Mouse (Mus musculus) natural killer cell, adult 2 months (primary cell): ENCODE data around the gene Ooep.
"Not testable (repeated sequence)": the region's sequence is repeated elsewhere in the genome, so short reads cannot be mapped to it uniquely, and the experiment has no call there.

Experiments
- DNase-seq, 2 experiments: peaks; one replicate each; pipeline ENCODE4 v3.0.0; 2022; ENCODE audit warnings: low spot score in 2 of 2

The Ooep gene

DNA sequence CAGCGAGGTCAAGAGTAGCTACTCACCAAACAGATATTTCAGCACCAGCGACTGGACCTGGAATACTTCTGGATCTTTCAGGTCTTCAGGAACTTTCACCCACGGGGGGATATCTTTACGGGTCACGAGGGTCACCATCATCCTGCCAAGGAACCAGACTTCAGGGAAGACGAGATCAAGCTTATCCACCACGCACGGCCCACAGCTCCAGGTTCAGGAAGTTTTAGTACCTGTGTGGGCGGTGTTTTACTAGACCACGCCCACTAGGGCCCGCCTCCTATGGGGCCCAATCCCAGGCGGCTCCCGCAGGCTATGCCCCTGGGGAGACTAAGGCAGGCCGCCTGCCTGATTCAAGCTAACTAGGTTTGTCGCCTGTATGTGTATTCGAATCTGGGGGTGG, 10.6 kb downstream of the Ooep start, which contains the start of gene Dppa5a:
Gene Dppa5a (minus strand): TSS at position 219 of the 400 bp plus-strand sequence.
- not testable (repeated sequence) for DNase-seq

DNA sequence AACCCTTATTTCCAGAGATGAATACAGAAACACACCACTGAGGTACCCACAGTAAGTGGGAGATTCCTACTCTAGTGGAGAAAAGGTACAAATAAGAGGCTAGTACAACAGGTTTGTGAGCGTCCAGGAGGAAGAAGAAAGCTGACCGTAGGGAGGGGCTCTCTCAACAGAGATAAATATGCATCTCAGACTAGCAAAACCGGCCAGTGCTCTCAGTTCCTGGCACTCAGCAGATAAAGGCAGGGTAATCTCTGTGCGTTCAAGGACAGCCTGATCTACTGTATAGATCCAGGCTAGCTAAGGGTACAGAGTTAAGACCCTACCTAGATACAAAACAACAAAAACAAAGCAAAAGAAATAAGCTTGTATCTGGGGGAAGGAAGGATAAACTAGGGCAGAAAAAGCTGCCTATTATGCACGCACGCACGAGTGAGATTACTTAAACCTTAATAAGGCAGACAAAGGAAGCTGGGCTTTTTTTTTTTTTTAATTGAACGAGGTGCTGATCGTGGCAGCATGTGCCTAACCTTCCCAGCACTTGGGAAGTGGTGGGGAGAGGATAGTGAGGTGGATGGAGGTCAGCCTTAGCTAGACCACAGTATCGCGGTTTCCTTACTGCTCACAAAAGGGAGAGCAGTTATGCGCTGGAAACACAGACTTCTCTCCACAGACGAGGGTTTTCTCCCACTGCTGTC, 12.5 kb downstream of the Ooep start:
- no peak for DNase-seq

DNA sequence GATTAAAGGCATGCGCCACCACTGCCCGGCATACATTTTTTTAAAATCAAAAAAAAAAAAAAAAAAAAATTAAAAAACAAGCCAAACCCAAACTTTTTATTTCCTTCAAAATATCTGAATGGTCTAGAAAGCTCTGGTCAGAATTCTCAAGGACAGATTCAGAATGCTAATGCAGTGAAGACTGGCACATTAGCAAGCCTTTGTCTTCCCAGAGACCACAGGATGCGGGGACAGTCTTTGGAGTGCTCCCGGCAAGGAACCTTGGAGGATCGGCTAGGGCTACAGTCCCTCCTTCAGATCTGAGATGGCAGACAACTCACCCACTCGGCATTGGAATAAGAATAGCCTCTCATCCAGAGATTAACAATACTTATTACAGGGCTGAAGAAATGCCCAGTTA, 13.8 kb downstream of the Ooep start:
- no peak for DNase-seq

DNA sequence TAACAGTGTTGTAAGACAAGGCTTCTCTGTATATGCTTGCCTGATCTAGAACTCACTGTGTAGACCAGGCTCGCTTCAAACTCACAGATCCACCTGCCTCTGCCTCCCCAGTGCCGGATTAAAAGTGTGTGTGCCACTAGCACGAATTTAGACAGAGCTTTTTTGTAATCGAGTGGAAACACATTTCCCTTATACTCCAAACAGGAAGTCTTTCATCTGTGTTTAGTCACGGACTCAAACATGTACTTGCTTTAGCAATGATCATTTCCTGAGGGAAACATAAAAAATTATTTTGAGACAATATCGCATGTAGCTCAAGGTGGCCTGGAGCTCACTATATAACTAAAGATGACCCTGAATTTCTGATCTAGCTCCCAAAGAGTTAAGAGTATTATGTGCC, 15.2 kb downstream of the Ooep start:
- no peak for DNase-seq

DNA sequence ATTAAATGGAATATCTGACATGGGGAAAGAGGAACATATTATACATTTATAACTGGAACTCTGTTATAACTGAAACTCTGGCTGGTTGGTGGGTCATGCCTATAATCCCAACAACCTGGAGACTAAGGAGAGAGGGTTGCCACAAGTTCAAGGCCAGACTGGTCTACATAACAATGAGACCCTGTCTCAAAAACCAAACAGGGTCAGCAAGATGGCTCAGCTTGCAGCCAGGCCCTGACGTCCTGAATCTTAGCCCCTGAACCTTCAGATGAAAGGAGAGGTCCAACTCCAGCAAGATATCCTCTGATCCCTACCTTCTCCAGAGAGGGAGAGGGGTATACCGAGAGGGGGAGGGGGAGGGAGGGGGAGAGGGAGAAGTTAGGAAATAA, 18.0 kb downstream of the Ooep start:
- no peak for DNase-seq

DNA sequence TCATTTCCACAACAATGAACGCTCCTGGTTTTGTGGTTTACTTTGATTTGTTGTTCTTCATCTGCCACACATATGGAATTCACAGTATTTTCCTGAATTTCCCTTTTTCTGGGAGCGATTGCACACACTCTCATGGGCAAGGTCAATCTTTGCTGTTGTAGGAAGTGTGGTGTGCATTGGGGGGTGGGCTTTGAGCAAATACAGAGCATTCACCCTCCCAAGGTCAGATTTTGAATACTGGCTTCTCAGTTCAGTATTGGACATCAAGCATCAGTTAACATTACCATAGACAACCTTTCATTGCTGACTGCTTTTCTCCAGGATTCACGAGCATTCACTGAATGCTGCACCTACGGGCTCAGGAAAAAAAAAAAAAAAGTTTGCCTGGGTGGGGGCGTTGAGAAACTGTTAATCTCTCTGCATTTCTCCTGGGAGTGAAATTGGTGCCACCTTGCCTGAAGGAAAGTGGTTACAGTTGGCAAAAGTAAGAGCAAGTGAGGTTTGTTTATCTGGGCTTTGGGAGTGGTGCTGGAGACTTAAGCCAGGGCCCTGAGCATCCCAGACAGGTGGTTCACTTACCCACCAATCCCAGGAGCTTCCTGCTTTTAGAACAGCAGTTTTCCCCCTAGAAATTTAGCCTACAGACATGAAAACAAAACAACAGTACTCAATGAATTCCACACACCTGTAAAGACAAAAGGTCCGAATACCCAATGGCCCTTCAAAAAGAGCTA, 18.6 kb downstream of the Ooep start:
- DNase-seq = no peak

DNA sequence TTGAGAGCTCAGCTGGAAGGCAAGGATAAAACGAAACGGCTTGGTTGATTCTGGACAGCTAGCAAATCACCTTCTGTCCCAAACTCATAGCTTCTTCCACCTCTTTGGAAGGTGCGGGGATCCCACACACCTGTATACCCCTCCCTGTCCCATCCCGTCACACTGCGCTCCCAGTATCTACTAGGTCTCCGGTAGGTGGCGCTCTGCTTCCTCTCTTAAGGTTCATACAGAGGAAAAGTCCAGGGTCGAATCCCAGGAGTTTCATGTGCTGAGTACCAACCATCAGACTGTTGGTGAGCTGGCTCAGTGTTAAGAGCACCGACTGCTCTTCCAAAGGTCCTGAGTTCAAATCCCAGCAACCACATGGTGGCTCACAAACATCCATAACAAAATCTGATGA, 20.5 kb downstream of the Ooep start:
- peak; percentile 21 to 40 for DNase-seq

DNA sequence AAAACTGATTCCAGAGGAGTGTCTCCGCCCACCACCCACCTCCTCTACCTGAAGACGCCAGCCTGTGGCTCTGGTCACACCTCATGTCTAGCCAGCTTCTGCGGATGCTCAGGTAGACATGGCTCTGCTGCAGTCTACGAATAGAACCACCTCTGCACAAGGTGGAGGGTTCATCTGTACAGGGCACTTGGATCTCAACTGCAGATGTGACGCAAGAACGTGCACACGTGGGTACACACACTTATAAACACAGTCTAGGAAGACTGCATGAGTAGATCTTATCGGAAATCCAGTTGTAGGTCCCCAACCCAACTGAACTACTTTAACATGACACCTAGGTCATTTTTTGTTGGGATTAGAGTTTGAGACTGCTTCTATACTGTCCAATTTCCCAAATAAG, 22.9 kb downstream of the Ooep start, which contains the start of gene Gsta2:
Gene Gsta2 (minus strand): TSS at position 178 of the 400 bp plus-strand sequence.
- DNase-seq = no peak

DNA sequence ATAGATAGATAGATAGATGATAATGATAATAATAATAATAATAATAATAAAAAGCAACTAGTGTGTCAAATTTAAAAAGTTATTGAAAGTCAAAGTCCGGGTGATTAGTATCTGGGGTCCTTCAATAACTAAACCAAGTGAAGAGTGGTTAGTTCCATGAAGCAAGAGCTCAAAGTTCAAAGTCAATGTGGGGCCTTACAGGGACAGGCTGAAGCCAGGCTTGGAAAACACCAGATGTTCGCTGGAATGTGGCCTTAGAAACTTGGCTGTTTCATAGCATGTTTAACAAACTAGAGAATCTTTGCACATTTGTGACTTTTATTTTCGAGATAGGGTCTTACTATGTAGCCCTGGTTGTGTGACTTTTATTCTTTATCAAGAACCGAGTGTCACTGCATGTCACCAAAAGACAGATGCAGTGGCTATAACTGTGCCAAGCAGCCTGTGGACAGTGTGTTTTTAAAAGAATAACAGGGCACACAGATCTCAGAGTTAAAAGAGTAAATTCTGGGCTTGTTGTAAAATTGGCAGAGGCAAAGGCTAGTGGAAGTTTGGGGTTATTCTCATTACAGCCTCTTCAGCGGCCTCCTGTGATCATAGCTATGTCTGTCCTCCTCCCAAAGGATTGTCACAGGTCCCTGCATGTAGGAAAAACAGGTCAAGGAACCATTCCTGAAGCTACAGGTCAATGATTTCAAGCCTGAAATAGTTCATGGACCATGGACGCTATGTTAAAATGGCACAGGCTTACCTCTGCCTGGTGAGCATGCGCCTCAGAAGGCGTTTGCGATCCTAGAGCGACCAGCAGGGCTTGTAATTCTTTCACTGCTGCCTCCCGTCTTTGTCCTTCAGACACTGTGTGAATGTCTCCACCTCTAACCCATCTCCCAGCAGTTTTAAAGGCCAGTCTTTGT, 23.6 kb downstream of the Ooep start:
- DNase-seq = no peak

DNA sequence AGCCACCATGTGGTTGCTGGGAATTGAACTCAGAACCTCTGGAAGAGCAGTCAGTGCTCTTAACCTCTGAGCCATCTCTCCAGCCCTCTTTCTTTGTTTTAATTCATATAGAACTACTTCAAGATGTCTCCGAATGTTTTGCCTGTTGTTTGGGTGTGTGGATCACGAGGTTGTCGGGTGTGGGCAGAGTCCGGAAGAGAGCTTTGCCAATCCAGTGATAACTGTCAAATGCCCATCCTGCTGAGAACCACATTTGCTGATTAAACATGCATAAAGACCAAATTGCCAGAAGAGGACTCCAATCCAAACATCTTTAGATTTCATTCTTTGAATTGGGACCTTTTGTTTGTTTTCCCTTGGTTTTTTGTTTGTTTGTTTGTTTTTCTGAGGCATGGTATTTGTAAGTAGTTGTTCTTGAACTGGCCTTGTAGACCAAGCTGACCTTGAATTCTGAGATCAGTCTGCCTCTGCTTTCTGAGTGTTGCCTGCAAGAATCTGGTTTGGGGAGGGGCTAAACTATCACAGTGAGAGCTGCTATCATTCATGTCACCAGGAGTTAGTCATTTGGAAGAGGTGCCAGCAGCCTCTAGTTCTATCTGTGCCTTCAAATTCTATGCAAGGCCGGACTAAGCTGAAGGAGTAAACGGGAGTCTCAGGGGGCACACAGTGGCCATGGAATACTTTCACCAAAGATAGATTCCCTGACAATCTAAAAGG, 26.9 kb downstream of the Ooep start:
- no peak for DNase-seq

DNA sequence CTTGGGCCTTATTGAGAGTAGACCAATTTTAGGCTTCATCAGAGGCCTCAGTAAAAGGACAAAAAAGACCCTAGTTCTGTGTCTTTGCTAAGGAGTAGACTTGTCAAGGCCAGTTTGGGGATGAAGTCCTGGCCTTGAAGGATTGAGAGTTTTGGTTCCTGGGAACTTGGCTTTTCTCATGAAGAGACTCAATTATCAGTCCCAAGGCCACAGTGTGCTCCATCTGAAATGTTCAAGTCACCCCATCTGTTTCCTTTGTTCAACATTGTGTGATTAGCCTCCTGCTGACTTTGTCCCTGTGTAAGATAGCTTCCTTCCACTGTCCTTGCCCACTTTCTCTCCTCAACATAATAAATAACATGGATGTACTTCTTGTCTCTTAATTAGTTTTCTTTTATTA, 28.5 kb downstream of the Ooep start:
- DNase-seq = not testable (repeated sequence)

DNA sequence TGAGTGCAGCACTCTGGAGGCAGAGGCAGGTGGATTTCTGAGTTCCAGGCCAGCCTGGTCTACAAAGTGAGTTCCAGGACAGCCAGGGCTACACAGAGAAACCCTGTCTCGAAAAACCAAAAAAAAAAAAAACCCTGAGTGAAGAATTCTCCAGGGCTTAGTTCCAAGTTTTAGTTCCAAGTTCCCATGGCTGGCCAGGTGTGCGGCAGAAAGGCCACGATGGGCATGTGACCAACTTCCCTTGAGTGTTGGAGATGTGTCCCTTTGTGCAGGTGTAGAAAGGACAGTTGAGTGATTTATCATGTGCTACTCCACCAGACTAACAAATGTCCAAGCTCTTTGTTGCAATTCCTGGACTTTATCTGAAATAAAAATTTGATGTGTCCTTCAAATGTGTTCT, 29.4 kb downstream of the Ooep start:
- DNase-seq = not testable (repeated sequence)

DNA sequence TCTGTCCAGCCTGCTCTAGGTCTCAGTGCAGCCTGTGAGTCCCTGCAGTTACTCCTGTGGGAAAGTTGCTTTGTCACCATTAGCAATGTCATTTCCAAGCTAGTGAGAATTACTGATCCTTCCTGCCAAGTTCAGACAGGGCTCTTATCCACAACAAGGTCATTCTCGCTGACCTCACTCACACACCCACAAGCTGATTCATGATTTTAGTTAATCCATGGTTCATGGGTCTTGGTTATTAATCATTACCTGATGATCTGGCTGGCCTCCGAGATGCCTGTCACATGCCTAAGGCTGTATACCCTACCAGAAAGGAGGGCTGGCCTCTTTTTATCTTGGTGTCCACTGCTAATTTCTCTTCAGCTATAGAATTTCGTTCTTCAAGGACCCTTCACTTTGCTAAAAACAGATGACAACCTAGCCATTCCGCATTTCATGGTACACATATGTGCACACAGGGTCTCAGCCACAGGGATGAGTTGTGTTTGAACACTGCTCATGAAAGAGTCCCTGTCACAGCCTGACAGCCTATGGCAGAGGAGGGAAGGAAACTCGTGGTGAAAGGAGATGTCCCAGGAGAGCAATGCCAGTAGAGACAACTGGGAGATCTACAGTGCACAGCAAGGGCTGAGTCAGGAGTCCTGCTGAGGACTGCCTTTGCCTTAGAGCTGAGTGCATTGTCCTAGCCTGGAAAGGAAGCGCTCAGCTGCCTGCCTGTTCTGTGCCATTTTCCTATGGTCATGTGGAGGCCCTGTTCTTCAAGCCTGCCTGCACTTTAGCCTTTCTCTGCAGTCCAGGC, 30.1 kb downstream of the Ooep start:
- DNase-seq = not testable (repeated sequence)

DNA sequence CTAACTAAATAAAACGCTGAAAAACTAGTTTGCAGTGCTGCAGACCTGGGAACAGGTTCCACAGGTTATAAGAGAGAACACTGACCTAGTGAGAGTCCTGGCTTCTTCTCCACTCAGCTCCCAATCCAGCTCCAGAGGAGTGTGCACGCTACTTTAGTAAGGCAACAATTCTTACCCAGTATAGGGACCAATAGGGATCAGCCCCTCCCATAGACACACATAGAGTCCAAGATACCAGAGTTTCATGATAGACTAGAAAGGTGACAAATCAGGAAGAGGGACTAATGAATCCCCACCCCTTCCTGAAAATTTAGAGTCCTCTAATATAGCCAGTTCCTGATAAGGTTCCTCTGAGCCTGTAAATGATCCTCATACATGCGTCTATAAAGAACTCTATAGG, 31.5 kb downstream of the Ooep start:
- DNase-seq = no peak

DNA sequence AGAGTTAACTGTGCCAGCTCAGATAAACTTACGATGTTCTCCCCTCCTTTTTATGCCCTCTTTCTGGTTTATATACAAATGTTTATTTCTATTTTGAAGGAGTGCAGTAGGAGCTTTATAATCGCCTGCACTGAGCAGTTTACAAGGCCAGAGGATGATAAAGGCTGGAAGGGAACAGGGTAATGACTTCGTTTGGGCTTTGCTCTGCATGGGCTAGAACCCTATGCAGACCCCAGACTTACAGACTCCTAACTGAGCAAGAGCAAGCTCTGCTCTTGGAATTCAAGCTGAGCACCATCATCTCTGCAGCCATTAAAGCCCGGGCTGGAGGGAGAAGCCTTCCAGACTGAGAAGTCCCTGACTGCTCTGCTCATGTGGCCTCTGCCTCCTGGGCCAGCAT, 33.3 kb downstream of the Ooep start:
- not testable (repeated sequence) for DNase-seq

DNA sequence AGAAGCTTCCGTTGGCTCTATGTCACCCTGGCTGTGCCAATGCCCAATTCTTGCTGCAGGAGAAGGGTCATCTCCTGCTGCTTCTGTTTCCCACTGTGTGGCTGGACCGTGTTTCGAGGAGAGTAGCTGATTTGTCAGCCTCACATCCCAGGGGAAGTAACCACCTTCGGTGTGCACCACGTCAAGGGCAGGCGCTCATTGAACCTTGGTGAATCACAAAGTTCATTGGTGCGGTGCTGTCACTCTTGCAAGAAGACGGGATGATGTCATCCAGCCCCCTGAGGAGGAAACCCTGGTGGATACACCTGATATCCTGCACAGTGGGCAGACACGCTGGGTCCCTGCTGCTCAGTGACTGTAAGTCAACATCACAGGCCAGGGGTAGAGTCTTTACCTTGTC, 35.5 kb downstream of the Ooep start:
- not testable (repeated sequence) for DNase-seq

DNA sequence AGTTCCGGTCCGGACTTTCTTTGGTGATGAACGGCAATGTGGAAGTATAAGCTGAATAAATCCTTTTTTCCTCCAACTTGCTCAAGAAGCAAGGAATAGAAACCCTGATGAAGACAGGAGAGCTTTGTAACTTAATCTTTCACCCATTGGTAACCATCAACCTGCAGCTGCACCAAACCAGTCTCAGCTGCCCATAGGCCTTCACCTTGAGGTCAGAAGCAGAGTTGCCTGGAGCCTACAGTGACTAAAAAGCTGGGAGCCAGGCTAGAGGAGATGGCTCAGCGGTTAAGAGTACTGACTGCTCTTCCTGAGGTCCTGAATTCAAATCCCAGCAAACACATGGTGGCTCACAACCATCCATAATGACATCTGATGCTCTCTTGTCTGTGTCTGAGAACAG, 36.0 kb downstream of the Ooep start:
- DNase-seq = not testable (repeated sequence)

DNA sequence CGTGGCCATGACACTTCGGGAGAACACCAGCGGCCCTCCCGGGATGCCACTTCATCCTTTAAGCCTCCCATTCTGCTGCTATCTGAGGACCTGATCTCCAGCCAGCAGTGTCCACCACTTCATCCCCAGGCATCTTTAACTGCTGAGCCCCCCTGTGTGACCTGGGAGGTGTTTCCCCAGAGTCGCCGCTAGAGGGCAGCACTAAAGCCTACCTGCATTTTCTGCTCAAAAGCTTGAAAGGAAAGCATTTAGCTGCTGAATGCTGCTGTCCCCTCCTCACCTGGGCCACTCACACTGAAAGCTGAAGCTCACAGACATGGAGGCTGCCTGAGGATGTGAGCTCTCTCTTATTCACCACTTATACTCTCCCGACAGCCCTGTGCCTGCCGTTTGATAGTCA, 38.2 kb downstream of the Ooep start:
- peak; percentile 25 to 34 for DNase-seq

DNA sequence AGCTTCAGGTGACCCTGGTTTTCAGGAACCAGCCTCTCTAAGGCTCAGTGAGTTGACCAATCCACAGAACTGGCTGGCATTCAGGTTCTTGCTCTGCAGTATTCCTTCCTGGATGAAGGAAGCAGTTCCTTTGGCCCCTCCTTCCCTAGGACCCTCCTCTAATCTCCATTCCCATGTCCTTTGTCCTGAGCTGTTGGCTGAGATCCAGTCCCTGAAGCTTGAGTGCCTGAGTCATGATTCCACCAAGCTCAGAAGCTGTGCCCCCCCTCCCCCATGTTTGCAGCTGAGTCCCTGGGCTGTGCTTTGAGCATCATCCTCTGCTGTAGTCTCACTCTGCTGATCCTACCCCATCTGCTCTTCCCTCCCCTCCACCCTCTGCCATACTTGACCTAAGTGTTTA, 41.5 kb downstream of the Ooep start:
- DNase-seq = not testable (repeated sequence)

DNA sequence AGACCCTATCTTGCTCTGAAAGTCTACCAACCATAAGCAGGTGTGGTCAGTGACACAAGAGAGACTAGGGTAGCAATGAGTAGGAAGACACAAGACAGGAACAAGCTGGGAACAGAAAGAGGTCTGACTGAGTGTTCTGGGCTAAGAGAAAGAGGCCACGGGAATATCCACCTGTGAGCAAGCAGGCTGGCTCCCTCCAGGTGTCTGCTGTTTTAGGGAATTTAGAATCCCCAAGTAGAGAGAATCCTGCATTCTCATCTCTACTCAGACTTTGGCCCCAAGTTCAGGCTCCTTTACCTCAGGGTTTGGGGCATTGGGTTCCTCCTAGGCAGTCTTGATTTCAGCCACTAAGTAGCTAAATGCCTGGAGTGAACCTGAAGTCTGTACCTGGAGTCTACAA, 51.2 kb downstream of the Ooep start, which contains the start of gene Omt2b:
Gene Omt2b (plus strand): TSS at position 301 of the 400 bp plus-strand sequence.
- DNase-seq = not testable (repeated sequence)
